Mouse (Mus musculus) heart, adult 8-10 months (tissue): ENCODE measurements around the gene Fbln5. TPM values are rescaled to one million over a fixed set of nuclear protein-coding genes. Genes with fewer than 3 reads are reported as not detected.

Experiments
- DNase-seq: peaks from one replicate; pipeline ENCODE4 v3.0.0; 2022; ENCODE audit warnings: low spot score
- total RNA-seq, 4 experiments: library from RNA; stranded (reverse); gene quantifications; 2 replicates each; pipeline ENCODE4 v1.2.4; 2022

The Fbln5 gene
- total RNA-seq, 4 experiments from 2014 or later, result 19.1 to 22.8 (median 20.8) TPM

DNA sequence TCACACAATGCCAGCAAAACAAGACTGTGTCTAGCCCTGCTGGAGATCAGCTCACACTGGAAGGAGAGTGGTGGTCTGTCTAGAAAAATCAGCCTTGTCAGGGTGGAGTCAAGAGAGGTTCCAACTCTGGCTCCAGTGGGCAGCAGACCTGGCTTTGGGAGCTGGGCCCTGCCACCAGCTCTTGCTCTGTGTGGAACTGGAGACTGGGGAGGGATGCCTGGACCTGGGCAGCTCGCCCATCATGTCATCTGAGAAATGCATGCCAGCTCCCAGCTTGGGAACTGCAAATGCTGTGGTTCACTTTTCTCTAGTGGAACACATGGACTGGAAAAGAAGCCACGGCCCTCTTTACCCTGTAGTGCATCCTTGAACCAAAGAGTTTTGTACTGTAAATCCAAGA, 8.3 kb downstream of the Fbln5 start:
- DNase-seq, result no peak

DNA sequence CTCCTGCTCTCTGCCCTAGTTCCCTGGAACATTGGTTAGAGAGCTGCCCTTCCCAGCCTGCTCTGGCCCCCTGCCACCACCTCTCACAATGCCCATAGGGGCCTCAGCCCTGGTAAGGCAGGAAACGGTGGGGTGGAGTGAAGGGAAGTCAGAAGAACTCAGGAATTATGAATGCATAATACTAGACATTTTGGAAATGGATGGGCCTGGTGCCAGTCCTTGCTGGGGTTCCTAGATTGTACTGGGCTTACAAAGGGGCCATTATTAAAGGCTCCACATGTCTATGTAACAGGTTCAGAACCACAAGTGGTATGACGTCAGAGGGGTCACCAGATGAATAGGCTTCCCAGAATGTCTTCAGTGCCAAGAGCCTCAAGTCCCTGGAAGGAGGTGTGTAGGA, 11.5 kb downstream of the Fbln5 start:
- peak; percentile 26 for DNase-seq

GRCm38 (mm10) chr12:101802445-101802844, 16.4 kb downstream of the Fbln5 start:
- DNase-seq, result no peak

DNA sequence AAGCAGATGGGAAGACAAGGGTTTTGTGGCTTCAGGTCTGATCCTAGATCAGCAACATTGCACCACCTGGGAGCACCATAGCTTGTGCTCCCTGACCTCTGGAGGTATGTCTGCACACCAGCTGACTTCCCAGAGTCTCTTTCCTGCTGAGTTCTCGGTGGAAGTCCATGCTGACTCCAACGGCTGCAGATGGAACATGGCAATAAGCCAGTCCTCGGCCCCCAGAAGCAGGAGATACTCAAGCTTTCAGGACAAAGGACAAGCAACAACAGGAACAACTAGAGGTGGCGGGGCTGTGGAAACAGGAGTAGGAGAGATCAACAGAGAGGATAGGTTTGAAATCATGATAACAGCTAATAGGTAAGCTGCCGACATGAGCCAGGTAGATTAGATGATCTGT, 17.1 kb downstream of the Fbln5 start:
- no peak for DNase-seq

- no peak for DNase-seq
Observed at GRCm38 (mm10) chr12:101801051-101801450, 17.8 kb downstream of the Fbln5 start.

- no peak for DNase-seq
Observed at GRCm38 (mm10) chr12:101798189-101798922, 20.5 kb downstream of the Fbln5 start.

- DNase-seq, result no peak
Observed at GRCm38 (mm10) chr12:101794458-101794857, 24.4 kb downstream of the Fbln5 start.

DNA sequence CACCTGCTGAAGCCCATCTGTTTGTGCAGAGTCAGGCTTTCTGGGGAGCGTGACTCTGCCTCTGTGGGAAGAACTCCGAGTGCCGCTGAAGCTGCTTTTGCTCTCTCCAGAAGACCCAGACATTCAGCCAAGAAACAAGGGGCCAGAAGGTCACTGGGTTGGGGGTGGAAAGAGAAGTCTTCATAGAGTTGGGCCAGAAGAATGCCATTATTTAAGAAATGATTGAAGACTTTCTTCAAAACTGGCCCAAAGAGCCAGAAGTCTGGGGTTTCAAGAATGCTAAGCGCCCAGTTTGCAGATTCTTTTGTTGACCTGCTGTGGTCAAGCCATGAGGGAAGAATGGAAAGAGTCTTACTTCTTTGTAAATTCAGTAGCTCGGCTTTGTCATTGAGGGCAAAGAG, 25.6 kb downstream of the Fbln5 start:
- no peak for DNase-seq

- no peak for DNase-seq
Observed at GRCm38 (mm10) chr12:101792684-101793083, 26.2 kb downstream of the Fbln5 start.

- DNase-seq, result no peak
Observed at GRCm38 (mm10) chr12:101789767-101790166, 29.1 kb downstream of the Fbln5 start.

- no peak for DNase-seq
Observed at GRCm38 (mm10) chr12:101789250-101789649, 29.6 kb downstream of the Fbln5 start.

GRCm38 (mm10) chr12:101782787-101783186, 36.1 kb downstream of the Fbln5 start:
- DNase-seq, result no peak

DNA sequence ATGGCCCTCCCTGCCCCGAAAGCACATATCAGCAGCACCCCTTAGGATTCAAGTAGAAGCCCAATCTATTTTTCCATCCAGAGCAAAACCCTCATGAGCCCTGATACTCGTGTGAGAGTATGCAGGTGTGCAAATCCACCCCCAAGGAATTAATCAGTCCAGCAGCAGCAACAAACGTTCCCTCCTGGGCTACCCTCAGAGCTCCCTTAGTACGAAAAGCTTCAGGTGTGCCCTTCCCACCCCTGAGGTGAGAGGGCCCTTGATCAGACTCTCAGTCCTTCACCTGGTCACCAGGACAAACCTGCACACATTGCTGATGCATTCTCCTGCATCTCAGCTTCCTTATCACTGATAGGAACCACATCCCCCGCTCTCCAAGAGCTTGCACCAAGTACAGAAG, 37.9 kb downstream of the Fbln5 start:
- no peak for DNase-seq

GRCm38 (mm10) chr12:101777613-101778325, 41.1 kb downstream of the Fbln5 start:
- peak; percentile 60 for DNase-seq

DNA sequence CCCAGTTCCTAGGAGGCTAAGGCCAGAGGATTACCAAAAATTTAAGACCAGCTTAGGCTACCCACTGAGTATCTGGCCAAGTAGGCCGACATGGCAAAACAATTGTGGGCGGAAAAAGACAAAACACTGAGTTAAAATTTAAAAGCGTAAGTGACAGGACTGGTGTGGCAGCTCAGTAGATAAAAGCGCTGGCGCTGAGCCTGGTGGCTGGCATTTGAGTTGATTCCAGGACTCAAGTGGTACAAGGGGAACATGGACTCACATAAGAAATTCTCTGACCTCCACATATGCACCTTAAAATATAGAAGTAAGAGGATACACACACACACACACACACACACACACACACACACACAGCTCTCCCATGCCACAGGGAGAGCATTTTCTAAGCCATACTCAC, 42.5 kb downstream of the Fbln5 start:
- peak; percentile 45 for DNase-seq

GRCm38 (mm10) chr12:101774116-101774515, 44.7 kb downstream of the Fbln5 start:
- no peak for DNase-seq

GRCm38 (mm10) chr12:101772962-101773361, 45.9 kb downstream of the Fbln5 start:
- no peak for DNase-seq

- no peak for DNase-seq
Observed at GRCm38 (mm10) chr12:101770283-101771015, 48.4 kb downstream of the Fbln5 start.

GRCm38 (mm10) chr12:101767306-101768053, 51.4 kb downstream of the Fbln5 start:
- DNase-seq, result no peak

DNA sequence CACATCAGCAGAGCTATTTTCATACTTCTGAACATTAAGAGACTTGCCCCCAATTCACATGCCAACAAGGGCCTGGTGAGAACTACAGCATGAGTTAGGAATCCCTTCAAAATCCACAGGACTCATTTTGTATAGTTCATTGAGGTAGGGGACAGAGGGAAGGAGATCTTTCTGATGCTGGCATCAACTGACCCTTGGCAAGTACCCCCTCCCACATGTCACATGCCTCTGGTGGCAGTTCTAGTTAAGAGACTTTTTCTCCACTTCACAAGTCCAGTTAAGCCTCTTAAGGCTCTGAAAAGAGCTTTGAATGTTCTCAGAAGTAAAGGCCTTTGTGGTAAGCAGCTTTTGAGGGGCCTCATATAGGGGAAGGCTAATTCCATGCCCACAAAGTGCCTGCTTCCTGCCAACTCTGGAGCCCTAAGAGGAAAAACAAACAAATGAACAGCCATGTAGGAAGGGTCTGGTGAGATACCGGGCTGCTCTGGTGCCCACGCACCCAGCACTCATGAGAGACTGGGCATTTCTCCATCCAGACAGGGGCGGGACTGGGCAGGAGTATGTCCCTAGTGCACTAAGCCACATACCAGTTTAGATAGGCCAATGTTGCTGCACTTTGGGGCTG, 52.5 kb downstream of the Fbln5 start:
- no peak for DNase-seq

- DNase-seq, result no peak
Observed at GRCm38 (mm10) chr12:101764870-101765269, 54.0 kb downstream of the Fbln5 start.
